Mouse (Mus musculus): ENCODE measurements around the gene Klhl41.

DNA sequence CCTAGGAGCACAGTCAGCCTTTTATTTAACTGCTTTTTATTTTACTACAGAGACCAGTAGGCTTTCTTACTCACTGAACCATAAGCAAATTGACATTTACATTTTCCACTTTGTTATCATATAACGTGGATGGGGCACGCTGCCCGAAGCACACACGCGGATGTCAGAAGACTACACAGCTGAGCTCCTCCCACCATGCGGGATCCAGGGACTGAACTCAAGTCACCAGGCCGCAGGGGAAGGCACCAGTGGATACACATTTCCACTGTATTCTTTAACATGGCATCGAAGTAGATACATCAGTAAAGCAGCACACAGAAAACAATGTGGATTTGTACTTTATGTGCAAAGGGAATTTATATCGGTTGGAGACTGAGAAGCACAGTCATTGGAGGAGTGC lies 5.3 kb downstream of the Klhl41 start:
- no peak for TF ChIP-seq CTCF (IDR thresholded peaks at IDR 0.05; ENCODE audit: insufficient read depth, low read length)
- TF ChIP-seq POLR2A (IDR thresholded peaks at IDR 0.05; ENCODE audit: borderline replicate concordance, extremely low read depth, low read depth, low read length), result no peak
